Mouse (Mus musculus) neural tube, embryonic 13.5 days (tissue): ENCODE data around the gene Rps11. TPM values are rescaled to one million over a fixed set of nuclear protein-coding genes. Genes with fewer than 3 reads are reported as not detected.
A peak's percentile ranks its signal among the peaks of the same experiment; 100 is the strongest.
"Not testable (repeated sequence)": the region's sequence is repeated elsewhere in the genome, so short reads cannot be mapped to it uniquely, and the experiment has no call there.

Source experiments
- ATAC-seq: fragments of 200-750 bp; cut with Nextera tagmentation; 2 replicates; pipeline ENCODE4 v1.8.0; 2017; ENCODE audit warnings: low read depth, mild to moderate bottlenecking, moderate TSS enrichment, moderate library complexity
- H3K27ac ChIP-seq: fragments of 300-500 bp; sonication (generic); replicated peaks from 2 replicates; pipeline ENCODE4 v1.5.1; 2015; ENCODE audit warnings: moderate library complexity, mild to moderate bottlenecking, inconsistent platforms
- H3K27me3 ChIP-seq: fragments of 300-500 bp; sonication (generic); 2 replicates; pipeline ENCODE4 v1.6.1; 2015; ENCODE audit warnings: mild to moderate bottlenecking, inconsistent platforms
- H3K36me3 ChIP-seq: fragments of 300-500 bp; sonication (generic); 2 replicates; pipeline ENCODE4 v1.6.1; 2015; ENCODE audit warnings: mild to moderate bottlenecking, inconsistent platforms
- H3K4me1 ChIP-seq: fragments of 300-500 bp; sonication (generic); replicated peaks from 2 replicates; pipeline ENCODE4 v1.6.1; 2015; ENCODE audit warnings: inconsistent platforms
- H3K4me2 ChIP-seq: fragments of 300-500 bp; sonication (generic); 2 replicates; pipeline ENCODE4 v1.6.1; 2015; ENCODE audit warnings: inconsistent platforms, mild to moderate bottlenecking, moderate library complexity
- H3K4me3 ChIP-seq: fragments of 300-500 bp; sonication (generic); 2 replicates; pipeline ENCODE4 v1.5.1; 2015; ENCODE audit warnings: mild to moderate bottlenecking, inconsistent platforms
- H3K9ac ChIP-seq: fragments of 300-500 bp; sonication (generic); 2 replicates; pipeline ENCODE4 v1.6.1; 2015; ENCODE audit warnings: moderate library complexity, mild to moderate bottlenecking, inconsistent platforms
- H3K9me3 ChIP-seq: fragments of 300-500 bp; sonication (generic); 2 replicates; pipeline ENCODE4 v1.6.1; 2016; ENCODE audit warnings: inconsistent platforms
- WGBS: fragments of 180-500 bp; shearing (Covaris S2); methylation state at CpG from one replicate; pipeline ENCODE4 v1.1.7; 2015; 5-methylcytosine and 5-hydroxymethylcytosine counted together
- polyA plus RNA-seq: library from polyadenylated mRNA; unstranded; fragments of >200 nt; fragmentation: Nextera tagmentation; extraction: Ambion mirVana; gene quantifications from 2 replicates; pipeline ENCODE4 v1.2.1, GENCODE M21; 2015

Rps11 gene
- polyA plus RNA-seq, 1 experiment from 2014 or later = 971 TPM

DNA sequence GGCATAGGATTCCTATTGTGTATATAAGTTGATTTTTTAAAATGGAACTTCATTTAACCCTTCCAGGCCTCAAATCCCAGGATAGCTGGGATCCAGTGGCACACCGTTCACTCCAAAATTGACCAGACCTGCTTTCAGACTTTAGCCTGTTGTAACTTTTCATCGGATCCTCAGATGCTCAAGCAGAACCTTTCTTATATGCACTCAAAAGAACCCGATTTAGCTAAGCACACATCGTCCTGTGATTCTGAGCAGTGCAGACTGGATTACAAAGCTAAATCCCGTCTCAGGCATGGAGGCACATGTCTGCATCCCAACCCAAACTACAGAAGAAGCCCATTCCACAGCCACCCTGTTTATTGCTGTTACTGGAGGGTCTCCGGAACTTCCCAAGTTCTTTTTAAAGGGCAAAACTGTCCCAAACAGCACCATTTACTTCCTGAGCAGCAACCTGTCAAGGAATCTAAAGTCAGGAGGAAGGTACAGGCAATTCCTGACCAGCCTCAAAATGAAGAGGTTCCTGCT is 3.5 kb upstream of the Rps11 start:
- H3K4me2 ChIP-seq = peak overlapping the region; percentile 90
- ATAC-seq = no peak
- peak overlapping the region; percentile 69 for H3K4me3 ChIP-seq
- H3K36me3 ChIP-seq = peaks cover 32% of the 10 kb centered on the region
- H3K27me3 ChIP-seq = no peaks in the 10 kb centered on the region
- peak overlapping the region; percentile 97 for H3K9ac ChIP-seq
- peak overlapping the region; percentile 91 for H3K27ac ChIP-seq
- H3K9me3 ChIP-seq = no peaks in the 10 kb centered on the region
- WGBS = 2% methylated on average over 6 of the region's 6 CpGs
- H3K4me1 ChIP-seq = peaks cover 49% of the 10 kb centered on the region

DNA sequence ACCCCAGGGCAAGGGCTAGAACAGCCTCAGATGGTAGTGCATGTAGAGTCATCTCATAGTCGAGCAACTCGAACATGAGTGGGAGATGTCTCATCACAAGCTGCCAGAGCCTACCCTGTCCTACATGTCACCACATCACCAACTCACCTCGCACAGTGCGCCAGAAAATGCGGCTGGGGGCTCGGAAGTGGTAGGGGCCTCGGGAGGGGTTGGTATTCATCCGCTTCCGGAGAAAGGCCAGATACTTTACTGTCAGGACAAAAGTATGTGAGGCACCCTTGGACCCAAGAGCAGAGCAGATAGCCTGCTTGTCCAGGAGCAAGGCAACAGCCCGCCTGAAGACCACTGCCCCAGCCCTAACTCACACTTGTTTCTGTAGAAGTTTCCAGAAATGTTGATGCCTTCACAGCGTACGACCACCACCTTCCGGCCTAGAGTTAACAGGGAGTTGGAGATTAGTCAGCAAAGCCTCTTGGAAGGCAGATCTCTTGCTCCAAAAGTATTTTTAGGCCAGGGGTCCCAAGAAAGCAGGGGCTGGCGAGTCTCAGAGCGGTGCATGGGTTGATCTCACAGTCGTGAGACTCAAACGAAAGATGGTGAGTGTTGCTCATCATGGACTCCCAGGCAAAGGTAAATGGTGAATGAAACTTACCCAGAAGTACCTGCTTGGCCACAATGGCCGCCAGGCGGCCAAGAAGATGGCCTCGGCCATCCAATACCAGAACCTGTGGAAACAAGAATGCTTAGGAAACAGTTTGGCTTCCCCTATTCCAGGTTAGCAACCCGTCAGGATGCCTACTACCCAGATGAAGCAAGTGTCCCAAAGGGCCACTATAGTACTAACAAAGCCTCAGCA is 2.8 kb upstream of the Rps11 start:
- ATAC-seq = no peak

DNA sequence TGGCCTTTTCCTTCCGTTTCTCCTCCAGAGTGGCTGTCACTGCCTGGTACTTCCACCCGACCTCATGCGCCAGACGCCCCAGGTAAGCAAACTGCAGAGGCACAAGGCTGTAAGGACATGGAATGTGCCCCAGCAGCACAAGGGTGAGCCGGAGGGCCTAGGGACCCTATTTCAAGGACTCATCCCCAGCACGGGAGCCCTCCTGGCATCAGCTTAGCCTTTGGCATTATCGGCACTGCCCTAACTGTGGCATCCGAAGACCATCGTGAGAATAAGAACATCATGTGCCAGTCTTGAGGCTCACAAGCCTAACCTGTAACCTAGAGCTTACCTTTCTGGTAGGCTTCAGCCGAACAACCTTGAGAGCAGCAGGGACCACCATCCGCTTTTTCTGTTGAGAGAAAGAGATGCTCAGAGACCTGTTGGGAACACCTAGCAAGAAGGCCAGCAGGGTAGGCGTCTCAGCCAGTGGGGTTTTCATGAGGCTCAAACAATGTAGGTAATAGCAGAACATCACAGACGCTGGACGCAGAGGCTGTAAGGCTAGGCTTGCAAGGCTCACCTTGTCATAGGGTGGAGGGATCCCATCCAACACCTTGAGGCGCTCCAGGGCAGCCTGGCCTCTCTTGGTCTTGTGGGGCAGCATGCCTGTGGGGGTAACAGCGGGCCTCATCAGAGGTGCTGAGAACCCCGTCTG is 2.1 kb upstream of the Rps11 start:
- H3K36me3 ChIP-seq = peaks cover 47% of the 10 kb centered on the region
- H3K4me2 ChIP-seq = peak overlapping the region; percentile 90
- no peaks in the 10 kb centered on the region for H3K9me3 ChIP-seq
- no peaks in the 10 kb centered on the region for H3K27me3 ChIP-seq
- ATAC-seq = no peak
- peaks cover 62% of the 10 kb centered on the region for H3K4me1 ChIP-seq
- H3K27ac ChIP-seq = peak overlapping the region; percentile 91
- WGBS = 77% methylated on average over 17 of the region's 17 CpGs
- H3K4me3 ChIP-seq = peak overlapping the region; percentile 69
- H3K9ac ChIP-seq = peak overlapping the region; percentile 97

More for the DNA sequence above, 2.8 kb upstream of the Rps11 start:
- peaks cover 39% of the 10 kb centered on the region for H3K36me3 ChIP-seq
- WGBS = 48% methylated on average over 21 of the region's 21 CpGs
- H3K9ac ChIP-seq = peak overlapping the region; percentile 97
- peaks cover 55% of the 10 kb centered on the region for H3K4me1 ChIP-seq
- H3K27me3 ChIP-seq = no peaks in the 10 kb centered on the region
- peak overlapping the region; percentile 90 for H3K4me2 ChIP-seq
- peak overlapping the region; percentile 69 for H3K4me3 ChIP-seq
- H3K27ac ChIP-seq = peak overlapping the region; percentile 91
- H3K9me3 ChIP-seq = no peaks in the 10 kb centered on the region

DNA sequence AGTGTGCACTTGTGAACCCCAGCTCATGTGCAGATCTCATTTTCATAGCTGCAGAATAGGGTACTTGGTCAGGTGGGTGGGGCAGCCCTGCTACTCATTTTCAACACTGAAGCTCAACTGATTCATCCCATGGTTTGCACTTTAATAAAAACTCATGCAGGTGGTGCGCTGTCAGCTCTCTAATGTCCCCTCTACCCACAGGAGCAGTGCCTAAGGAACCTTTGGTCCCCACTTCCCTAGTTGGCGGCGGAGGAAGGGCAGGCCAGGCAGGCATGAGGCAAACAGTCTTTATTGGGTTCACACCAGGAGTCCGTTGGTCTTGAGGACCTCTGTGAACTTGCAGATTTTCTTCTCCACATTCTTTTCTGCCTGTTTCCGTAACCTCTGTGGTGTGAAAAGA is 1.4 kb upstream of the Rps11 start:
- Histone ChIP-seq H3K27ac (peak overlapping the region; percentile 91), H3K4me2 (peak overlapping the region; percentile 59), H3K36me3 (peaks cover 53% of the 10 kb centered on the region), H3K9ac (peak overlapping the region; percentile 70; the same call in 1 of the 2 replicates), H3K4me1 (peaks cover 65% of the 10 kb centered on the region), H3K4me3 (peak overlapping the region; percentile 92; the same call in 1 of the 2 replicates)
- H3K27me3 ChIP-seq, H3K9me3 ChIP-seq, ATAC-seq: not testable (repeated sequence)
- 62% methylated on average over 5 of the region's 5 CpGs for WGBS

DNA sequence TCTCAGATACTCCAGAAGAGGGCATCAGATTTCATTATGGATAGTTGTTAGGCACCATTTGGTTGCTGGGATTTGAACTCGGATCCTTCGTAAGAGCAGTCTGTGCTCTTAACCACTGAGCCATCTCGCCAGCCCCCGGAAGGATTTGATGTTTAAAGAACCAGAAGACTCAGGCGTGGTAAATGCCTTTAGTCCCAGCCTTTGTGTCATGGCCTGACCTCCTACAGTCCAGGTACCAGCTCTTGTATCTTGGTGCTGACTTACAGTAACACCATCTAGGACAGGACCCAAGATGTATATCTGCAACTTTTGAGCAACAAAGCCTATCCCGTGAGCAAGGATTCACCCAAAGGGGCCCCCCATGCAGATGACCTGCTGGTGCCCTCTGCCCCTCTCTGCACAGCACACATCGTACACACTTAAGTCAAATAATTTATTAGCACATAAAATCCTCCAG is 933 bp upstream of the Rps11 start:
- H3K4me1 ChIP-seq = peaks cover 65% of the 10 kb centered on the region
- no peaks in the 10 kb centered on the region for H3K27me3 ChIP-seq
- H3K36me3 ChIP-seq = peaks cover 58% of the 10 kb centered on the region
- H3K4me2 ChIP-seq = peak overlapping the region; percentile 59
- H3K9ac ChIP-seq = peak overlapping the region; percentile 70; the same call in 1 of the 2 replicates
- H3K4me3 ChIP-seq = peak overlapping the region; percentile 92
- peak overlapping the region; percentile 91 for H3K27ac ChIP-seq
- no peak for ATAC-seq
- H3K9me3 ChIP-seq = no peaks in the 10 kb centered on the region
- 7% methylated on average over 7 of the region's 7 CpGs for whole genome bisulfite sequencing

DNA sequence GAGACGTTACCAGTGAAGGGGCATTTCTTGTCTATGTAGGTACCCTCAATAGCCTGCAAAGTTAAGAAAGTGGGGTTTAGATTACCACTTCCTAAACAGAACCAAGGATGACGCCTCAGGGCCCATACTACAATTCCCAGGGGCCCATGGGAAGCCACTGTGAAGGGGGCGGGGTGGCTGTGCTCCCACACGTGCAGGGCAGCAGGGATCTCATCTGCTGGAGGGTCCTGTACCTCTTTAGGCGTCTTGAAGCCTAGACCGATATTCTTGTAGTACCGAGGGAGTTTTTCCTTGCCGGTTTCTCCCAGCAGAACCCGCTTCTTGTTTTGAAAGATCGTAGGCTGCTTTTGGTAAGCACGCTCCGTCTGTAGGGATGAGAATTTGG is 1.1 kb downstream of the Rps11 start:
- no peaks in the 10 kb centered on the region for H3K27me3 ChIP-seq
- peaks cover 58% of the 10 kb centered on the region for H3K4me1 ChIP-seq
- H3K27ac ChIP-seq = peak overlapping the region; percentile 91
- H3K9ac ChIP-seq = peak overlapping the region; percentile 97
- H3K4me2 ChIP-seq = peak overlapping the region; percentile 82
- no peak for ATAC-seq
- peaks cover 76% of the 10 kb centered on the region for H3K36me3 ChIP-seq
- 24% methylated on average over 12 of the region's 12 CpGs for WGBS
- no peaks in the 10 kb centered on the region for H3K9me3 ChIP-seq
- H3K4me3 ChIP-seq = peak overlapping the region; percentile 92

DNA sequence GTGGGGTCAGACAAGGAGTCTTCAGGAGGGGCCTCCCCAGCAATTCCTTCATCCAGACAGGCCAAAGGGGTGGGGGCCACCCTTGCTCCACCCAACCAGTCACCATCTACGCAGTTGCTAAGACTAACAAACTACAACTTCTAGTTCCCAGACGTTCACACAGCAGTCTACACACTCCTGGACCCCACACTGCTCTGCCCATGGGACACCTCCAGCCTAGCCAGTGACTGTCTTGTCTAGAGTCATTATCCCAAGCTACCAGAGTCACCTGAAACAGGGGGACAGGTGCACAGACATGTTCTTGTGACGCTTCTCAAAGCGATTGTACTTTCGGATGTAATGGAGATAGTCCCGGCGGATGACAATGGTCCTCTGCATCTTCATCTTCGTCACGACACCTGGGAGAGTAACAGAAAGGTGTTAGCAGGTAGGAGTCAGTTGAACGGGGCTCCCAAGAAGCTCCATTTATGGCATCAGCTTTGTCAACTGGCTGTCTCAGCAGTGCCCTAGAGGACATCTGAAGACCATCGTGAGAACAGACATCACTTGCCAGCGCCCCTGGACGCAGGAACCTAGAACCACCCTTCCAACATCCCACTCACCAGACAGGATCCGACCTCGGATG is 1.6 kb downstream of the Rps11 start:
- Histone ChIP-seq H3K4me2 (peak overlapping the region; percentile 82), H3K9me3 (no peaks in the 10 kb centered on the region), H3K27me3 (no peaks in the 10 kb centered on the region), H3K4me3 (peak overlapping the region; percentile 92), H3K27ac (no peak overlapping the region), H3K4me1 (peaks cover 56% of the 10 kb centered on the region), H3K36me3 (peaks cover 81% of the 10 kb centered on the region), H3K9ac (peak overlapping the region; percentile 97)
- 86% methylated on average over 15 of the region's 15 CpGs for WGBS
- no peak for ATAC-seq

DNA sequence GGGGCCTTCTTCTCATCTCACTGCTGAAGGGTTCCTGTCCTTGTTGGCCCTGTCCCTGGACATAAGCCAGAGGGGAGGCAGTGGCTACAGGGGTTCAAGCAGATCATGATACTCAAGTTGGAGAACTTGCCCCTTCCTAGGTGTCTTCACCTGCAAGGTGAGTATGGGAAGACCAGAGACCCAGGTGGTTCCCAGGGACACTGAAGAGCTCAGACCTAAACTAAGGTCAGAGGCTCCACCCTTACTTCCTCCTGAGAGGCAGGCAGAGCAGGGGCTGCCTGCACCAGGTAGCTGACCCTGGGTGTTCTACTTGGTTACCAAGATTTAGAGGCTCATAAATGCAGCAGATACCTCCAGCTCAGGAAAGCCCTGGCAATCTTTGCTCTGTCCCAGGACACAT is 2.3 kb downstream of the Rps11 start:
- H3K4me1 ChIP-seq = peaks cover 49% of the 10 kb centered on the region
- H3K36me3 ChIP-seq = peaks cover 79% of the 10 kb centered on the region
- no peaks in the 10 kb centered on the region for H3K27me3 ChIP-seq
- no peak overlapping the region for H3K4me3 ChIP-seq
- H3K9me3 ChIP-seq = no peaks in the 10 kb centered on the region
- peak overlapping the region; percentile 45; the same call in 1 of the 2 replicates for H3K9ac ChIP-seq
- no peak for ATAC-seq
- H3K4me2 ChIP-seq = peak overlapping the region; percentile 15; the same call in 1 of the 2 replicates
- H3K27ac ChIP-seq = no peak overlapping the region; the same call in 1 of the 2 replicates

DNA sequence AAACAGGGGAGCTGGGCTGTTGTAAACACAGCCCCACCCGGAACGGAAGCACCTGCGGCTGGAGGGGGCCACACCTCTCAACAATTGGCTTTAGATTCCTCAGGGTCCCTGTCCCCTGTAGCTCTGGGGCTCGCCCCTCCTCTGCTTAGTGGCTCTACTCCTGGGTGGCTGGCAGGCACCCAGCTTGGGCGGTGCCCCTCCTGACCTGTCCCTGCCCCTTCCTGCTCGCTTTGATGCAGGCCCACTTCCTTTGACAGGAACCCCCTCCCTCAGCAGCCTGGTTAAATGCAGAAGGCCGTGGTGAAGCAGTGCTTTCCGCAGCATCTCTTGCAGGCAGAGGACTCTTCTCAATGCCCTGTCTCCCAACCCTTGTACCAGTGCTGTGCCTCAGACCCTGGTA is 2.8 kb downstream of the Rps11 start:
- Histone ChIP-seq H3K4me2 (no peak overlapping the region), H3K27me3 (no peaks in the 10 kb centered on the region), H3K9ac (no peak overlapping the region; the same call in 1 of the 2 replicates), H3K27ac (no peak overlapping the region; the same call in 1 of the 2 replicates), H3K9me3 (no peaks in the 10 kb centered on the region), H3K36me3 (peaks cover 73% of the 10 kb centered on the region), H3K4me1 (peaks cover 43% of the 10 kb centered on the region), H3K4me3 (no peak overlapping the region)
- 71% methylated on average over 8 of the region's 8 CpGs for WGBS
- ATAC-seq = no peak

DNA sequence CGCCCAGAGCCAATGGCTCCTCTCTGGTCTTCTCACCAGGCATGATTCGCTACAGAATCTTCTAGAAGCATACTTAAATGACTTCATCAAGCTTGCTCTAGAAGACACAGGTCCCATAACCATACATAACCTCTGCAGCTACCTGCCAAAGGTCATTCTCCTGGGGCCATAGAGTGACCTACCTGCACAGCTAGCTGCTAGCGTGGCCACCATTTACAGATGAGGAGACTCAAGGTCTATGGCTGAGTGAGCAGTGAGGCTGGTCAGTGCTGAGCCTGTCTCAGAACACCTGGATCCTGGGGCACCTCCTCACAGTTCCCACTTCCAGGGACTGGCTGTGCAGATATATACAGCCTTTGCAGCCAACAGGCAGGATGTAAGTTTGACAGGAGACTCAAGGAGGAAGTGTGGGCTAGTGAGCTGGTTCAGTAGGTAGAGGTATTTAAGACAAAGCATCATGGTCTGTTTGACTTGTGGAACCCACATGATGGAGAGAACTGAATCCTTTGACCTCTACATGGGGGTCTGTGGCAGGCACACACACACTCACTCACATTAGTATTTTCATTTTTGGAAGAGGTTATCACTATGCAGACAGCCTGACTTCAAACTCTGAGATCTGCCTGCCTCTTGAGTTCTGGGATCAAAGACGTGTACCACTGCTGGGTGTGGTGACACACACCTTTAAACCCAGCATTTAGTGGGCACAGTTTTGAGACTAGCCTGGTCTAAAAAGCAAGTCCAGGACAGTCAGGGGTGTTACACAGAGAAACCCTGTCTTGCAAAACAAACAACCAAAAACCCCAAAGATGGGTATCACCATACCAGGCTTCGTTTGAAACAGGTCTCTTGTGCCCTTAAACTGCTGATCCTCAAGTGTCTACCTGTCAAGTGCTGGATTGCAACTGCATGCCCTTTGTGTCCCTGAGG is 4.2 kb downstream of the Rps11 start:
- WGBS = 79% methylated on average over 5 of the region's 5 CpGs
- no peak for ATAC-seq
- Histone ChIP-seq H3K27ac (no peak overlapping the region), H3K4me2 (no peak overlapping the region), H3K4me1 (peaks cover 29% of the 10 kb centered on the region), H3K9me3 (no peaks in the 10 kb centered on the region), H3K9ac (no peak overlapping the region), H3K36me3 (peaks cover 59% of the 10 kb centered on the region), H3K27me3 (no peaks in the 10 kb centered on the region), H3K4me3 (no peak overlapping the region)

DNA sequence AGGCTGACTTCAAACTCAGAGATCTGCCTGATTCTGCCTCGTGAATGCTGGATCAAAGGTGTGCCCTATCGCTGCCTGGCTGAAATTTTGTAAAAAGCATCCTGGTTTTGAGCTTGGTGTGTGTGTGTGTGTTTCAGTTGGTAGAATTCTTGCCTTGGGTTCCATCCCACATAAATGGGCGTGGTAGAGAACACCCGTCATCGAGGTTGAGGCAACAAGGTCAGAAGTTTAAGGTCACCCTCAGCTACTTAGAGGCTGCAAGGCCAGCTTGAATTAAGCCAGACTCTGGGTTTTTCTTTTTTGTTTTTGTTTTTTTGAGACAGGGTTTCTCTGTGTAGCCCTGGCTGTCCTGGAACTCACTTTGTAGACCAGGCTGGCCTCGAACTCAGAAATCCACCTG is 5.9 kb downstream of the Rps11 start:
- WGBS = 92% methylated on average over 6 of the region's 6 CpGs
- Histone ChIP-seq H3K4me3 (no peak overlapping the region), H3K4me1 (peaks cover 22% of the 10 kb centered on the region), H3K36me3 (peaks cover 56% of the 10 kb centered on the region), H3K27me3 (no peaks in the 10 kb centered on the region), H3K9ac (no peak overlapping the region), H3K9me3 (no peaks in the 10 kb centered on the region), H3K27ac (no peak overlapping the region), H3K4me2 (no peak overlapping the region)
- ATAC-seq = no peak
